8 mouse cellular contexts compared by ENCODE assay signal in the genomic region with DNA sequence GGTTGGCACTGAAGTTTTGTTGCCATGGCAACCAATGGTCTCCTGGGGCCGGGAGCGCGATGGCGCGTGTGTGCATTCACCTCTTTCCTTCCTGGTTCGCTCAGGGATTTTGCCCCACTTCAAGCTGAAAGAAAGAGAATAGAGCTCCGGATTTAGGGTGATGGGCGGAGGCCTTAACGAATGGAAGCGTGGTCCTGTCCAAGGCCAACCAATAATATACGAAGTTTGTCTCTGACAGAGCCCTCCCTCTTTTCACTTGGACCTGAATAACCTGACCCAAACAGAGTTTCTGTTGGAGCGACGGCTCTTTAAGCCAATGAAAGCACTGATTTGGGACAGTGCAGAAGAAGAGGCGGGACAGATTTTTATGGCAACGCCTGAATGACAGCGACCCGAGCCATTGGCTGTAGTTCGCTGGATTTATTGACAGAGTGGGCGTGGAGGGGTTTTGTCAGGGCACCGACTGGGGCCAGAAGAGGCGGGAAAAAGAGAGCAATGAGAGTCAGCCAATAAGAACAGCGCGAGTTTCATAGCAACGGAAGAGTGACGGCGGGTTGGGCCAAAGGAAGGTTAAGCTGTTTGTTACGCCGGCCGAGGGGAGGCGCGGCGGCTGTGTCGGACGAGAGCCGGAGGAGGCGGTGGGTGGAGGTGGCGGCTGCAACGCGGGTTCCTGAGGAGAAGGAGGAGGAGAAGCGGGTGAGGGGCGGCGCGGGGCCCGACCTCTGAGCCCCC. TPM values are rescaled to one million over a fixed set of nuclear protein-coding genes. Genes with fewer than 3 reads are reported as not detected.
DNase-seq lines count a peak whose midpoint lies in the region; ATAC-seq lines count a peak whose summit lies in the region.

Gene Kmt5c (plus strand): TSS at position 572 of the 732 bp plus-strand sequence.

- H3K4me3 ChIP-seq in heart, embryonic 14.5 days (ENCODE audit: control insufficient read depth in 1 of 2, insufficient read depth in 1 of 2, low read depth in 1 of 2, low read length in 2 of 2): peak within 1 kb of the TSS; percentile 81 to 85
- peak within 1 kb of the TSS; percentile 89 for H3K4me3 ChIP-seq in liver, embryonic 13.5 days (replicated peaks)
- peak within 1 kb of the TSS; percentile 69 for H3K4me3 ChIP-seq in stomach, embryonic 16.5 days (replicated peaks; ENCODE audit: low read length)

- no peaks in the 10 kb centered on the region for H3K9me3 ChIP-seq in heart, embryonic 14.5 days (ENCODE audit: control insufficient read depth, low read length)
- H3K9me3 ChIP-seq in liver, embryonic 13.5 days (replicated peaks): no peaks in the 10 kb centered on the region
- no peaks in the 10 kb centered on the region for H3K9me3 ChIP-seq in stomach, embryonic 16.5 days (replicated peaks; ENCODE audit: control insufficient read depth, low read length)

- under 1% methylated on average over 35 of the region's 44 CpGs for WGBS in heart, embryonic 14.5 days
- WGBS in liver, embryonic 13.5 days (ENCODE audit: insufficient replicate concordance): under 1% methylated on average over 41 of the region's 44 CpGs
- WGBS in stomach, embryonic 16.5 days: under 1% methylated on average over 44 of the region's 44 CpGs

- H3K4me2 ChIP-seq in heart, embryonic 14.5 days (ENCODE audit: low read length): peak within 1 kb of the TSS; percentile 72
- H3K4me2 ChIP-seq in liver, embryonic 13.5 days: peak within 1 kb of the TSS; percentile 96
- peak within 1 kb of the TSS; percentile 86 for H3K4me2 ChIP-seq in stomach, embryonic 16.5 days (ENCODE audit: low read depth, low read length)

- H3K27me3 ChIP-seq in heart, embryonic 14.5 days (ENCODE audit: control insufficient read depth, insufficient read depth, low read length): no peaks in the 10 kb centered on the region
- no peaks in the 10 kb centered on the region for H3K27me3 ChIP-seq in liver, embryonic 13.5 days
- no peaks in the 10 kb centered on the region for H3K27me3 ChIP-seq in stomach, embryonic 16.5 days (ENCODE audit: control insufficient read depth, insufficient read depth, low read length)

- peak within 1 kb of the TSS; percentile 91 for H3K9ac ChIP-seq in heart, embryonic 14.5 days (ENCODE audit: low read length)
- peak within 1 kb of the TSS; percentile 95 for H3K9ac ChIP-seq in liver, embryonic 13.5 days
- H3K9ac ChIP-seq in stomach, embryonic 16.5 days (ENCODE audit: low read length): peak within 1 kb of the TSS; percentile 90

- ATAC-seq in CD4-positive, CD25-positive, alpha-beta regulatory T cell, adult 4 months: peak; percentile 84
- peak; percentile 96 for ATAC-seq in heart, embryonic 14.5 days (ENCODE audit: insufficient number of reproducible peaks, insufficient read depth, low FRiP score, low read depth)
- peak; percentile 86 for ATAC-seq in liver, embryonic 13.5 days (ENCODE audit: low read depth)
- ATAC-seq in stomach, embryonic 16.5 days (ENCODE audit: insufficient read depth, low FRiP score): peak; percentile 96

- H3K27ac ChIP-seq in heart, embryonic 14.5 days (replicated peaks in 1 of 2; ENCODE audit: control insufficient read depth in 1 of 2, insufficient read depth in 1 of 2, low read depth in 2 of 2, low read length in 2 of 2): peak within 1 kb of the TSS; percentile 92 to 93
- H3K27ac ChIP-seq in liver, embryonic 13.5 days: peak within 1 kb of the TSS; percentile 99
- H3K27ac ChIP-seq in stomach, embryonic 16.5 days (ENCODE audit: low read length): peak within 1 kb of the TSS; percentile 89

- H3K36me3 ChIP-seq in heart, embryonic 14.5 days (ENCODE audit: control insufficient read depth, insufficient read depth, low read length): peaks cover 26% of the 10 kb centered on the region
- peaks cover 25% of the 10 kb centered on the region for H3K36me3 ChIP-seq in liver, embryonic 13.5 days
- H3K36me3 ChIP-seq in stomach, embryonic 16.5 days (ENCODE audit: control insufficient read depth, insufficient read depth, low read length): no peaks in the 10 kb centered on the region

- peak; percentile 96 for DNase-seq in c-Kit-negative CD71-positive TER-119-positive erythroid progenitor cells, embryonic 14.5 days (ENCODE audit: low read depth, low spot score)
- DNase-seq in fibroblast of lung, adult 2 months (ENCODE audit: low read depth): peak; percentile 100
- DNase-seq in kidney, postnatal 14 days: peak; percentile 99
- DNase-seq in liver, embryonic 13.5 days: peak; percentile 96
- DNase-seq in neural tube, embryonic 10.5 days (ENCODE audit: extremely low spot score, low spot score): peak; percentile 92

- H3K4me1 ChIP-seq in heart, embryonic 14.5 days (ENCODE audit: control insufficient read depth in 2 of 2, insufficient read depth in 2 of 2, low read length in 2 of 2): peaks cover 12 to 24% of the 10 kb centered on the region in 2 experiments
- H3K4me1 ChIP-seq in liver, embryonic 13.5 days (replicated peaks): peaks cover 57% of the 10 kb centered on the region
- peaks cover 29% of the 10 kb centered on the region for H3K4me1 ChIP-seq in stomach, embryonic 16.5 days (ENCODE audit: control insufficient read depth, insufficient read depth, low read length)

RNA-seq across cellular contexts. Expression of gene Kmt5c, which starts in this region (rescaled TPM):
- 10 to 100 TPM; 22.9 to 25.8 TPM for polyA plus RNA-seq in CD4-positive, CD25-positive, alpha-beta regulatory T cell, adult 4 months (2017; shearing (Covaris generic))
- polyA plus RNA-seq in heart, embryonic 14.5 days (2014; fragmentation: Nextera tagmentation; extraction: Ambion mirVana): 47.5 and 47.6 TPM in 2 replicates
- polyA plus RNA-seq in liver, embryonic 13.5 days (2015; fragmentation: Nextera tagmentation; extraction: Ambion mirVana): 61.6 and 63.9 TPM in 2 replicates
- polyA plus RNA-seq in stomach, embryonic 16.5 days (2015; fragmentation: Nextera tagmentation; extraction: Ambion mirVana): 59.6 and 64.3 TPM in 2 replicates

Comparison
In these comparisons a context has a peak if more than half of its experiments do, and no peak if none do; other contexts are left out.
1. Peak in every context shown above with its lines: DNase-seq, ATAC-seq, H3K4me3 ChIP-seq and H3K27ac ChIP-seq.